ENCODE assay signal across 30 mouse cellular contexts in genomic region chr3:28636778-28637177, GRCm38 (mm10).
DNase-seq lines count a peak whose midpoint lies in the region; ATAC-seq lines count a peak whose summit lies in the region.
"Had no signal": no experiment of that assay in that cellular context is flagged by ENCODE, and none has a peak within 500 bp of the region (broad histone marks: within the 10 kb centered on the region; RNA-seq: fewer than 3 reads in every experiment).

No protein-coding gene starts in this region.

- H3K4me2 ChIP-seq in heart, embryonic 13.5 days = peak overlapping the region; percentile 3; the same call in 1 of the 2 replicates
- H3K4me2 ChIP-seq in heart, embryonic 16.5 days (ENCODE audit: low read depth, low read length) = 0 out of 2 replicates have a peak overlapping the region, but pooled peaks have one; percentile 2
- H3K4me2 ChIP-seq: embryonic facial prominence, embryonic 13.5 days; forebrain, embryonic 13.5 days; hindbrain, embryonic 14.5 days had no signal

- 46% methylated on average over 4 of the region's 4 CpGs for WGBS in heart, embryonic 13.5 days
- WGBS in heart, embryonic 10.5 days = 52% methylated on average over 4 of the region's 4 CpGs
- WGBS in heart, embryonic 16.5 days = 36% methylated on average over 4 of the region's 4 CpGs

- no peak overlapping the region for H3K4me3 ChIP-seq in heart, embryonic 13.5 days
- no peak overlapping the region for H3K4me3 ChIP-seq in heart, embryonic 10.5 days
- no peak overlapping the region for H3K4me3 ChIP-seq in heart, embryonic 16.5 days (ENCODE audit: low read length)
- H3K4me3 ChIP-seq: embryonic facial prominence, embryonic 10.5 days; embryonic facial prominence, embryonic 13.5 days; erythroblast, embryonic 14.5 days; forebrain, embryonic 10.5 days; forebrain, embryonic 13.5 days; gastrocnemius, adult 2 months had no signal

- H3K36me3 ChIP-seq in heart, embryonic 13.5 days = no peaks in the 10 kb centered on the region
- no peaks in the 10 kb centered on the region for H3K36me3 ChIP-seq in heart, embryonic 10.5 days
- H3K36me3 ChIP-seq in heart, embryonic 16.5 days (ENCODE audit: control insufficient read depth, insufficient read depth) = peaks cover 2% of the 10 kb centered on the region; the same call in 1 of the 2 replicates
- H3K36me3 ChIP-seq: embryonic facial prominence, embryonic 10.5 days; embryonic facial prominence, embryonic 13.5 days; forebrain, embryonic 10.5 days had no signal

- no peak for ATAC-seq in heart, embryonic 13.5 days (ENCODE audit: extremely low read depth, insufficient number of reproducible peaks, low FRiP score, low TSS enrichment)
- peak; percentile 63 for ATAC-seq in heart, embryonic 16.5 days (replicated peaks; ENCODE audit: extremely low read depth, insufficient read depth, low FRiP score)
- ATAC-seq: activated CD4-positive, CD25-positive, alpha-beta regulatory T cell, adult 4 months; forebrain, embryonic 13.5 days; forebrain, postnatal 0 days; hindbrain, postnatal 0 days; inflammation-experienced regulatory T-cells, adult 6 months; intestine, embryonic 16.5 days had no signal

- DNase-seq in heart, adult 18-20 months = peak; percentile 7 to 17
- DNase-seq in heart, adult 11 months = no peak
- no peak for DNase-seq in heart, embryonic 10.5 days (ENCODE audit: low spot score)
- DNase-seq in heart, adult 9 months (ENCODE audit: low spot score in 2 of 2) = no peak
- peak; percentile 10 for DNase-seq in heart, postnatal 4 days
- DNase-seq in testis, postnatal 14 days (ENCODE audit: low spot score) = no peak
- DNase-seq: adrenal gland, adult 8-10 months; adrenal gland, postnatal 25 days; cerebellum, adult 11-12 months; cerebellum, adult 8-10 months; cerebellum, postnatal 10 days; cerebellum, postnatal 36 days; embryo, embryonic 11 days; forebrain, postnatal 0 days; gastrocnemius, adult 2 months; gastrocnemius, postnatal 14 days; kidney, adult 18-20 months; kidney, adult 9 months had no signal

- H3K9me3 ChIP-seq in heart, embryonic 13.5 days = no peaks in the 10 kb centered on the region
- no peaks in the 10 kb centered on the region for H3K9me3 ChIP-seq in heart, embryonic 10.5 days
- no peaks in the 10 kb centered on the region for H3K9me3 ChIP-seq in heart, embryonic 16.5 days (replicated peaks; ENCODE audit: control insufficient read depth, low read length)
- H3K9me3 ChIP-seq: embryonic facial prominence, embryonic 10.5 days; embryonic facial prominence, embryonic 13.5 days; forebrain, embryonic 10.5 days; forebrain, embryonic 13.5 days had no signal

- H3K27me3 ChIP-seq in heart, embryonic 13.5 days (replicated peaks) = no peaks in the 10 kb centered on the region
- H3K27me3 ChIP-seq in heart, embryonic 10.5 days (ENCODE audit: insufficient read depth, poor library complexity, severe bottlenecking) = no peaks in the 10 kb centered on the region
- H3K27me3 ChIP-seq in heart, embryonic 16.5 days (ENCODE audit: control insufficient read depth, insufficient read depth, low read length) = no peaks in the 10 kb centered on the region
- H3K27me3 ChIP-seq: embryonic facial prominence, embryonic 13.5 days; forebrain, embryonic 13.5 days had no signal

- H3K4me1 ChIP-seq in heart, embryonic 13.5 days = peaks cover 34% of the 10 kb centered on the region
- no peaks in the 10 kb centered on the region; the same call in 1 of the 2 replicates for H3K4me1 ChIP-seq in heart, embryonic 10.5 days
- peaks cover 20% of the 10 kb centered on the region for H3K4me1 ChIP-seq in heart, embryonic 16.5 days (ENCODE audit: control insufficient read depth, insufficient read depth, low read length)
- H3K4me1 ChIP-seq: embryonic facial prominence, embryonic 10.5 days; forebrain, embryonic 10.5 days had no signal

- no peak overlapping the region for H3K9ac ChIP-seq in heart, embryonic 13.5 days
- no peak overlapping the region for H3K9ac ChIP-seq in heart, embryonic 16.5 days (ENCODE audit: low read length)
- H3K9ac ChIP-seq: embryonic facial prominence, embryonic 13.5 days; forebrain, embryonic 13.5 days; forebrain, postnatal 0 days; hindbrain, embryonic 14.5 days had no signal

- peak overlapping the region; percentile 45; the same call in 1 of the 2 replicates for H3K27ac ChIP-seq in heart, embryonic 13.5 days (replicated peaks)
- no peak overlapping the region for H3K27ac ChIP-seq in heart, embryonic 10.5 days
- H3K27ac ChIP-seq in heart, embryonic 16.5 days (ENCODE audit: low read length) = no peak overlapping the region
- H3K27ac ChIP-seq: embryonic facial prominence, embryonic 10.5 days; embryonic facial prominence, embryonic 13.5 days; forebrain, embryonic 10.5 days; forebrain, embryonic 13.5 days; gastrocnemius, adult 2 months; hindbrain, embryonic 14.5 days; hindbrain, postnatal 0 days had no signal

Comparison
In these comparisons a context has a peak if more than half of its experiments do, and no peak if none do; other contexts are left out.
1. DNase-seq: peak in heart, adult 18-20 months (2 of 2) and heart, postnatal 4 days (single experiment); none in heart, adult 11 months (single experiment), heart, embryonic 10.5 days (single experiment), heart, adult 9 months (0 of 2) and testis, postnatal 14 days (single experiment).